Comparison of ENCODE assay signal across 11 mouse cellular contexts in the genomic region with DNA sequence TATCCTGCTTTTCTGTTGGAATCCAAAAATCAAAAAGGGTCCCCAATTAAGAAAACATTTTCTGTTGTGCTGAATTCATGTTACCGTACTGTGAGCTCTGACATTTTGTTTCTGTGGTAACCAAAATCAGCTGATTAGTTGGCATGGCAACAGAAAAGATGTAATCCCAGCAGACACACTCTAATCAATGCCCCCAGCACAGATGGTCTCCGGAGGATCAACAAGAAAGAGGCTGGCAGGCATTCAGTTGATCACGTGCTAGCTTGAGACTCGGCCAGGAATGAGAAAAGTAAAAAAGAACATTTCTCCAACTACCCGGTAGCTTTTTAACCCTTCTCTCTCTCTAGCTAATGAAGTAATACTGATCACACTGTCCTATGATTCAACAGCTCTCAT.
DNase-seq lines count a peak whose midpoint lies in the region; ATAC-seq lines count a peak whose summit lies in the region.
"Had no signal": no experiment of that assay in that cellular context is flagged by ENCODE, and none has a peak within 500 bp of the region (broad histone marks: within the 10 kb centered on the region; RNA-seq: fewer than 3 reads in every experiment).

No protein-coding gene starts in this region.

- 3% methylated on average over 5 of the region's 5 CpGs for WGBS in neural tube, embryonic 14.5 days

- peak; percentile 93 for ATAC-seq in neural tube, embryonic 14.5 days (ENCODE audit: low read depth)

- DNase-seq in ovary, postnatal 36 days (ENCODE audit: low spot score): peak; percentile 14
- no peak for DNase-seq in ovary, postnatal 10 days (ENCODE audit: low spot score)
- peak; percentile 75 to 78 for DNase-seq in frontal cortex, postnatal 14 days (ENCODE audit: low spot score in 2 of 2)
- DNase-seq in layer of hippocampus, postnatal 25 days (ENCODE audit: extremely low spot score in 1 of 2, low spot score in 1 of 2): peak; percentile 56 to 81
- no peak for DNase-seq in spleen, postnatal 14 days (ENCODE audit: low spot score in 2 of 2)
- DNase-seq in gastrocnemius, postnatal 10 days: no peak
- DNase-seq in lung, postnatal 14 days: no peak

- no peaks in the 10 kb centered on the region for H3K27me3 ChIP-seq in neural tube, embryonic 14.5 days (ENCODE audit: control insufficient read depth, insufficient read depth, low read length)

- peaks cover 8% of the 10 kb centered on the region; the same call in 1 of the 2 replicates for H3K4me1 ChIP-seq in neural tube, embryonic 14.5 days (ENCODE audit: control insufficient read depth, insufficient read depth, low read length)

- H3K4me2 ChIP-seq in neural tube, embryonic 14.5 days (ENCODE audit: low read depth, low read length): peak overlapping the region; percentile 21; the same call in 1 of the 2 replicates

- no peaks in the 10 kb centered on the region for H3K36me3 ChIP-seq in neural tube, embryonic 14.5 days (ENCODE audit: control insufficient read depth, insufficient read depth, low read length)
- H3K36me3 ChIP-seq: G1E had no signal

- no peaks in the 10 kb centered on the region for H3K9me3 ChIP-seq in neural tube, embryonic 14.5 days (ENCODE audit: control insufficient read depth, low read length)
- H3K9me3 ChIP-seq: G1E had no signal

- H3K27ac ChIP-seq in neural tube, embryonic 14.5 days (ENCODE audit: low read depth, low read length): no peak overlapping the region
- H3K27ac ChIP-seq: liver, embryonic 14.5 days had no signal

- no peak overlapping the region for H3K4me3 ChIP-seq in neural tube, embryonic 14.5 days (ENCODE audit: low read depth, low read length)
- H3K4me3 ChIP-seq: erythroblast, embryonic 14.5 days had no signal

- H3K9ac ChIP-seq in neural tube, embryonic 14.5 days (replicated peaks; ENCODE audit: low read depth, low read length): no peak overlapping the region
- H3K9ac ChIP-seq: liver, embryonic 14.5 days had no signal

Comparison
In these comparisons a context has a peak if more than half of its experiments do, and no peak if none do; other contexts are left out.
1. DNase-seq: peak in ovary, postnatal 36 days (single experiment), frontal cortex, postnatal 14 days (2 of 2) and layer of hippocampus, postnatal 25 days (2 of 2); none in ovary, postnatal 10 days (single experiment), spleen, postnatal 14 days (0 of 2), gastrocnemius, postnatal 10 days (single experiment) and lung, postnatal 14 days (single experiment).